Mouse (Mus musculus) ZHBTc4 (cell line): Measurements from ENCODE around the gene Unk.

Source experiments
- DNase-seq: peaks from one replicate; pipeline ENCODE4 v3.0.0-alpha.2; 2011; ENCODE audit warnings: low read depth, low spot score

Gene Unk

DNA sequence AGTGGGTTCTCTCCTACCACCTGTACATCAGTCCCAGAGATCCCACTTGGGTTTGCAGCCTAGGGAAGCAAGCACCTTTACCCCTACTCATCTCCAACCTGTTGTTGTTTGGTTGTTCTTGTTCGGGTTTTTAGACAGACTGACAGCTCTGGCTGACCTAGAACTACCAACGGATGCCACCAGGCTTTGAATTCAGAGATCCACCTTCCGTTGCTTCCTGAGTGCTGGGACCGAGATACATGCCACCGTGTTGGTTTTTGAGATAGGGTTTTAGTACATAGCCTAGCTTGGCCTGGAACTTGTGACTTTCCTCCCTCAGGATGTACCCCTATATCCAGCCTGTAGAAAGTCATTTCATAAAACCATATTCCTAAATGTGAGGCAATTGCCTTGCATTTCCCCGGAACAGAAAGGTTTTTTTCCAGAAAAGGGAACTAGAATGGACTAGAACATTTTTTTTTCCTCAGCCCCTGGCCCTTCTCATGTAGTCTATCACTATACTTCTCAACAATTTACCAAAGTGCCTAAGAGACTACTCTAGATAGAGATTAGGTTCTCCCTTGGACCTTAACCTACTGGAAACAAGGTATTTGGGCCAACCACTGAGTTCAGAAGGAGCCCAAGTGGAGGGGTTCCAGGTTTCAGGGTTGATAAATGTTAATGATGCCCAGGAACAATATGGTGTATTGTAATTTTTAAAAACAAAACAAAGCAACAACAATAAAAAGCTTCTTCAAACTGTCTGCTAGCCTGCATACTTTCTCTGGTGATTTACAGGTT lies 846 bp upstream of the Unk start:
- DNase-seq = peak; percentile 27

DNA sequence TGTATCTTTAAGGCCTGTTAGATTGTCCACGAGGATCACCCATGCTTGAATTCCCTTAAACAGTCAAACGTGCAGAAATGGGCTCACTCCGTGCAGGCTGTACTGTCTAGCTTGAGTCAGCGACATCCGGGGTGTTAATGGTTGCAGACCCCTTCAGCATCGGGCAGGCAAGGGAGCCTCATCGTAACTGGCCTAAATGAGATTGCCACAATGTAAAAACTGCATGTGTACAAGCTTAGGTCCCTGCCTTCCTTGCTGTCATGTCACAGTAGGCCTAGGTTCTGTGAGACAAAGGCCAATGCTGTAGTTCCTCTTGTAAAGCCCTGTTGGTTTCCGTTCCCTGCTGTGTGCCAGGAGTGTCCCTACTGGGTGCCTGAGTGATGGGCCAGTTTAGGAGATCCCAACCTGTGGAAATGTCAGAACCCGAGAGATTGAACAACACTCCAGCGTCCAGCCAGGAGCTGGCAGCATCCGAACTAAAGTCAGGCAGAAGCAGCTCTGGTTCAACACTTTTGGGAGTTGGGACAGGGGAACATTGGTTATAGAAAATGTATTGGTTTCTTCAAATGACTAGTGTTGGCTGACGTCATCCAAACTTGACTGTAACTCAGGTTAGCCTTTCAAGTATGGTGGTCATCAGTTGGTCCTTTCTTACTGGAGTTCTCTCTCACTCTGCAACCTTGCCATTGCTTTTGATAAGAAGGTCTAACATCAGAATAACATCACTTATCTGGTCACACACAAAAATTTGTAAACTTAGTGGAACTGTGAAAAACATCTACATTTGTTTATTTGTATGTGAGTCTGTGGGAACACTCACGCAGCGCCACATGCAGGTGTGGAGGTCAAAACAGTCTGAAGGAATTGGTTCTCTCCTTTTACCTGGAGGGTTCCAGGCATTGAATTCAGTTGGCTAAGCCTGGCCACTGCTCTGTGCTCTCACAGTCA lies 1.1 kb downstream of the Unk start:
- peak; percentile 65 for DNase-seq

DNA sequence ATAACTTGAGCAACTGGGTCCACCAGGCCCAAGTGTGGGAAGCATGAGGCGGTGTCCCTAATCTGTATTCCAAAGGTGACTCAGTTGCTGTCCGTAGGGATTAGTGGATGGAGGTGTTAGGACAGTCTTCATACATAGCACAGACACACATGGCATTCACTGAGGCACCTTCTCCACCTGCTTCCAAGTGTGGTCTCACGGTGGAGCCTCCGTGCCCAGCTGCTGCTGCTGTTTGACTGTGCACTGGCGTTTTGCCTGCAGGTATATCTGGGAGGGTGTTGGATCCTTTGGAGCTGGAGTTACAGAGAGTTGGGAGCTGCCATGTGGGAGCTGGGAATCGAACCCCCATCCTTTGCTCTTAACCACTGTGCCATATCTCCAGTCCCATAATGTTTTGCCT lies 4.5 kb downstream of the Unk start:
- DNase-seq = no peak

DNA sequence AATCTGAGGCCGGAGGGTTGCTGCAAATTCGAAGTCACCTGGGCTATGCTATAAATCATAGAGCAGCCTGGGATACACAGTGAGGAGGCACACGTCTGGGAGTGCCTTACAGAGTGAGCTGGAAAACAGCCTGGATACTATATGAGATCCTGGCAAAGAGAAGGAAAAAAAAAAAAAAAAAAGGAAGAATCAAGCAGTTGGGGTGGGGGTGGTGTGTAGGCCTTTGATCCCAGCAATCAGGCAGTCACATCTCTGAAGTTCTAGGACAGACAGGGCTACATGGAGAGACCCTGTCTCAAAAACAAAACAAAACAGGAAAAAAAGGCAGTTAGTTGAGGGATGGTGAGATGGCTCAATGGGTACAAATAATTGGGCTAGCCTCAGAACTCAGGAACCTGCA lies 6.5 kb downstream of the Unk start:
- no peak for DNase-seq

DNA sequence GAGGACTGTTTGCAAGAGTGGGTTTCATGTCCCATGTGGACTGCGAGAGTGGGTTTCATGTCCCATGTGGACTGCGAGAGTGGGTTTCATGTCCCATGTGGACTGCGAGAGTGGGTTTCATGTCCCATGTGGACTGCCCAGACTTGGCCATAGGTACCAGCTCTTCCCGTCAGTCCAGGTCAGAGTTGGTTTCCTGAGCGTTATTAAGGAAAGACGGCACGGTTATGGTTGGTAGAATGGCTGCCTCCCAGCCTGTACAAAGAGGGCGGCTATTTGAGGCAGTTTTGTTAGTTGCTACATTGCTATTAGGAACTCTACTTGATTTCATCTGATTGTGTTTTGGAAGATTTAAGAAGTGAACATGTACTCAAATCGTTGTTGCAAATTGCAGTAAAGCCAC lies 7.7 kb downstream of the Unk start:
- no peak for DNase-seq

DNA sequence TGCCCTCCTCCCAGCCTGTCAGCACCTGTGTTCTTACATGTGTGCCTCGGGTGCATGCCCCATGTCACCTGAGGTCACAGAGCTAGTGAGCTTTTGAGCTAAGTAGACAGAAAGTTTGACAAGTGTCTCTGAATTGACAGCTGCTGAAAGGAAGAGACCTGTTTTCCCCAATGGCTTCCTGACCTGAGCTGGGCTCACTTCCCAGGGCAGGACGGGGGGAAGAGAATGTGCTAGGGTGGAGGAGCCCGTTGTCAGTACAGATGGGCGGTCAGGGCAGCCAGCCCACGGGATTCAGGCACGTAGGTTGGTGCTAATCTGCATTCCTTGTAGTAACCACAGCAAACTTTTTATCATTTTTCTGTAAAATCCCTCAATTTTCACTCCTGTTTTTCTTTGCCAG lies 10.5 kb downstream of the Unk start:
- DNase-seq = no peak

DNA sequence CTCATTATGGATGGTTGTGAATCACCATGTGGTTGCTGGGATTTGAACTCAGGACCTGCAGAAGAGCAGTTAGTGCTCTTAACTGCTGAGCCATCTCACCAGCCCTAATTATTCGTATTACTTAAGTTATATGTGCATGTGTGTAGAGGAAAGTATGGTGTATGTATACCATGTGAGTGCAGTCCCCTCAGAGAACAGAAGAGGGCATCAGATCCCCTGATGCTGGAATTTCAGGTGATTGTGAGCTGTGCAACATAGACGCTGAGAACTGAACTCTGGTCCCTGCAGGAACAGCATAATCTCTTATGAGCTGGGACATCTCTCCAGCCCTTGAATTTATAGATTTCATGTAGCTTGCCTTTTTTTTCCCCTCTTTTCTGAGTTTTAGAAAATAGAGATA lies 11.7 kb downstream of the Unk start:
- peak; percentile 73 for DNase-seq

DNA sequence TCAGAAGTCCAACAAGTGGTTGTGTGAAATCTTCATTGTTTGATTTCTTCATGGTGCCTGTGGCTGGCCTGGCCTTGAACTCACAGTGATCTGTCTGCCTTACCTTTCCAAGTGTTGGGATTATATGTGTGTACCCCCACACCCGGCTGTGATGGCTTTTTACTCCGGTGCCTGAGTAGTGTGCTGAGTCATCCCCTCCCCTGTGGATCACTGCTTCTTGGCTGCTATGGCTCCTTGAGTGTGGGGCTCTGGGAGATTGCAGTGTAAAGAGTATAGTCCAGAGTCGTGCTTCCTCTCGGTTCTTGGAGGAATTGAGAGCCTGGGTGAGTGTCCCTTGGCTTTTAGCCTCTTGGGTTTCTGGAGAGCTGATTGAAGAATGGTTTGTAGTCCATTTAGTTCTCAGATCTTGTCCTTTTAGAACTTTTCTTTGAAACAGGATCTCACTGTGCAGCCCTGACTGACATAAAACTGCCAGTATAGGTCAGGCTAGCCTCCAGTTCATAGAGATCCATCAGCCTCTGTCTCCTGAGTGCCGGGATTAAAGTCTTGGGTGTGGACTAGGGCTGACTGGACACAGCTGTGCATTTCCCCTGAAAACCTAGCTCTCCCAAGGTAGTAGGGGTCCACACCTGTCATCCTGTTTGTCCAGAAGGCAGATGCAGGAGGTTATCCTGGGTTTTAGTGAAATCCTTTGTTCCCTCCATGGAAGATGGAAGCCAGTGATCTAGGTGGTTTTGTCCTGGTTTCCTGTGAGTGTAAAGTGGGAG lies 12.4 kb downstream of the Unk start:
- no peak for DNase-seq

DNA sequence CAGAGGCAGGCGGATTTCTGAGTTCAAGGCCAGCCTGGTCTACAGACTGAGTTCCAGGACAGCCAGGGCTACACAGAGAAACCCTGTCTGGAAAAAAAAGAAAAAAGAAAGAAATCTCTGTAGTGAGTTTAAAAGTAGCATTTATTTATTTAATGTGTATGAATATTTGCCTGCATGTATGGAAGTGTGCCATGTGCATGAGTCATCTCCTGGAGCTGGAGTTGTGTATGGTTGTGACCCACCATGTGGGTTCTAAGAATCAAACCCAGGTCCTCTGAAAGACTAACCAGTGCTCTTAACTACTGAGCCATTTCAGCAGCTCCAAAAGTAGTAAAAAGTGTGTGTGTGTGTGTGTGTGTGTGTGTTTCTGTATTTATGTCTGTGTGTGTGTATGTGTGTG lies 13.2 kb downstream of the Unk start:
- no peak for DNase-seq

DNA sequence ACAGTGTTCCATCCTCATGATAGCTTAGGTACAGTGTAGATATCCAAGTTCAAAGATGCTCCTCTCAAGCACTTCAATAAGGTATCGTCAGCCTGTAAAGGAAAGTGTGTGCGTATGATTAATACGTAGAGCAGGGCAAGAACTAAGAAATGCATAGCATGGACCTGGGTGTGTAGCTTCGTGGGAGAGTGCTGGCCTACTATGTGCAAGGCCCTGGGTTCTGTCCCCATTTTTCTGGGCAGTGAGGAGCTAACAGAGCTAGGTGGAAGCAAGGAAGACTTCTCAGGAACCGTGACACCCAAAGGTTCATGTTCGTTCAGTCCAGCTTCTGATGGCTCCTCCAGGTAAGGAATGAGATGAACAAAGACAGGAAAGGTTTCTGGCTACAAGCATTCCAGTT lies 15.1 kb downstream of the Unk start:
- no peak for DNase-seq

DNA sequence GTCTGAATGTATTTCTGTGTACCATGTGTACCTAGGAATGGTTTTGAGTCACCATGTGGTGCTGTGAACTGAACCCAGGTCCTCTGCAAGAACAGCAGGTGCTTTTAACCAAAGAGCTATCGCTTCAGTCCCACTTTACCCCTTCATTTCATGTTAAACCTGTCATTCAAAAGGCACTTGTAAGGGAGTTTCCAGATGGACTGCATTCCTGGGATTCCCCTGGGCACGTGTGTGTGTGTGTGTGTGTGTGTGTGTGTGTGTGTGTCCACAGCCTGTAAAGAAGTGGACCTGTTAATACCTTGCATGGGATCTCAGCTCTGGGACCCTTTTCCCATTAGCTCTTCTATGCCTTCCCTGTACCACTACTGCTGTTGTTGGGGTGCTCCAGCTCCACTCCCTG lies 19.5 kb downstream of the Unk start:
- no peak for DNase-seq

DNA sequence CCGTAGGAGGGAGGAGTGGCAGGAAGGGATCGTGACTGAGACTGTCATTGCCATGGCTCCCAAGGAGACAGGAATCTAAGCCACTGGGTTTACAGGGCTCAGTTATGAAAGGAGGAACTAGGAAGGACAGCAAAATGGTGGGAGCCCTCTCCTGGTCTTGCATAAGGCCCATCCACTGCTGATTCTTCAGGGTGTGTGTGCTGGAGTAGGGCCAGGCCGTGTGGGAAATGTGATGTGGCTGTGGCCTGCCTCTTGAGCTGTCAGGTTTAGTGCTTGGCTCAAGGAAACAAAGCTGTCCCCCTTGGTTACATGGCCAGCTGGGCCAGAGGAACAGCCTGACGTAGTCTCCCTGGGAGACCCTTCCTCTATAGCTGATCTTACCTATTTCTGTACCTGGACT lies 20.1 kb downstream of the Unk start:
- no peak for DNase-seq

DNA sequence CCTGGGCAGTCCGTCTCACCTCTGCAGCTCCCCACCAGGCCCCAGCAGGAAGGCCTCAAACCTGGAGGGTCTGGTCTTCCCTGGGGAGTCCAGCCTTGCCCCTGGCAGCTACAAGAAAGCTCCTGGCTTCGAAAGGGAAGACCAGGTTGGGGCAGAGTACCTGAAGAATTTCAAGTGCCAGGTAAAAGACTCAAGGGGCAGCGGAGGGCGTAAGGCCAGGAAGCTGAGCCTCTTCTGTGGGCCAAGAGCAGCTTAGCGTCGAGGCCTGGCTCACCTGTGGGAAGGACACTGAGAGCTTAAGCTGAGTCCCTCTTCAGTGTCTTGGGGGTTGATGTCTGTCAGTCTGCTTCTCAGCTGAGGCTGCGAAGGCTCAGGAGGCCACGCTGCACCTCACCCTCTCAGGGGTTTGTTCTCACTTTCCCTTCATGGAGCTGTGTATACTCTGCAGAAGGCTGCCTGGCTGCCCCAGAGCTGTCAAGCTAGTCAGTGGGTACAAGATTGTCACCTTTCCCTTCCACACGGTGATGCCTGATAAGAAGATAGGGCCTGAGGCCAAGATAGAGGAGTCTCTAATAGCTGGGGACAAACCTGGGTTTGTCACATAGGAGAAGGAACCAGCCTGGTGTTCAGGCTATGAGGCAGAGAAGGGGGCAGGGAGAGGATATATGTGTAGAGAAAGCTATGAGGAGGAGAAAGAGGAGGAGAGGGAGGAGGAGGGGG lies 23.5 kb downstream of the Unk start:
- DNase-seq = no peak

DNA sequence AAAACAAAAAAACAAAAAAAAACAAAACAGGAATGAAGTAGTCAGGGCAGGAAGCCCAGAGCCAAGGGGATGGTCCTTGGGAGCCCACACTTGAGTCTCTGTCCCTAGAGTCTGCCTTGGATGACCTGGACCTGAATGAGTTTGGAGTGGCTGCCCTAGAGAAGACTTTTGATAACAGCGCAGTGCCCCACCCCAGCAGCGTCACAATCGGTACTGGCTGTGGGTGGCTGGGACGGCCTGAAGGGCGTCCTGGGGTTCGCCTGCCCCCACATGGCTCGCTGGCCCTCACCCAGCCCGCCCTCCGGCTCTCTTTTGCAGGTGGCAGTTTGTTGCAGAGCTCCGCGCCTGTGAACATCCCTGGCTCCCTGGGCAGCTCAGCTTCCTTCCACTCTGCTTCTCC lies 25.8 kb downstream of the Unk start:
- DNase-seq = no peak

DNA sequence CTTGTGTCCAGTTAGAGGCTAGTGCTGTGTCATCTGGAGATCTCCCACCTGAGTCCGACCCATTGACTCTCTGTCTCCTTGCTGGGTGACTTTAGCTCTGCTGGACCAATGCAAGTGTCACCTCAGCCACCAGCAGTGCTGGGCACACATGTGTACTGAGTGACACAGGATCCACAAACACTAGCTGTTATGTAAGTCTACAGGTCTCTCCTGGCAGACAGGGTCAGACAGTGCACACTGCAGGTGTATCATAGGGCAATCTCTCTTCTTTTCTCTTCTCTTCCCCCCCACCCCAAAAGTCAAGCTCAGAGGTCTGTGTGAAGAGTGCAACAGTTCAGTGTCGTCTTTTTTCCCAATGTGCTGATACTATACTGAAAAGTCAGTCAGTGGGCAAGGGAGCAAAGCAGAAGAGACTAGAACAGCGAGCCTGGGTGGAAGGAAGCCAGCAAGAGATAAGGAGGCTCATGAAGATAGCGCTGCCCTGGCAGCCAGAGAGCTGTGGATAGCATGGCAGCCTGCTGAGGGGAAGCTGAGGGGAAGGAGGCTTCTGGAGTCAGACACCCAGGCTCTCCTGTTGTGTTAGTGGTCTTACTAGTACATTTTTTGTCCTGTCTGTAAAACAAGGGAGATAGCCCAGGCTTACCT lies 27.2 kb downstream of the Unk start:
- no peak for DNase-seq

DNA sequence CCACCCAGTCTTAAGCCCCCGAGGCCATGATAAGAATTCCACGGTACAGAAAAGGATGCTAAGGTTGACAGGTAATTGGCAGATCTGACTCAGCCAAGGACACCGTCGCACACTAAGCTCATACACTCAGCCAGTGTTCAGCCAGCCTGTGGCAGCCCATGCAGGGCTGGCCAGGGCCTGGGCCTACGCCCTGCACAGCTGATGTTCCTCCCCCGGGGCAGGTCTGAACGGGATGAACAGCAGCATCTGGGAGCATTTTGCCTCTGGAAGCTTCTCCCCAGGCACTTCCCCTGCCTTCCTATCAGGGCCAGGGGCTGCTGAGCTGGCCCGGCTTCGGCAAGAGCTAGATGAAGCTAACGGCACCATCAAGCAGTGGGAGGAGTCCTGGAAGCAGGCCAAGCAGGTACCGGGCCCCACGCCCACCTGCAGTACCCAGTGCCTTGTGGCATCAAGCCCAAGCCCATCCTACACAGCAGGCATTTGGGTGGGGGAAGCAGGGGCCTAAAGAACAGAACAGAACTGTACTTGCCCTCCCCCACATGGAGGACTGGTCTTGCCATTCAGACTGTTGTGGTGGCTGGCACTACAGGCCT lies 28.0 kb downstream of the Unk start:
- no peak for DNase-seq

DNA sequence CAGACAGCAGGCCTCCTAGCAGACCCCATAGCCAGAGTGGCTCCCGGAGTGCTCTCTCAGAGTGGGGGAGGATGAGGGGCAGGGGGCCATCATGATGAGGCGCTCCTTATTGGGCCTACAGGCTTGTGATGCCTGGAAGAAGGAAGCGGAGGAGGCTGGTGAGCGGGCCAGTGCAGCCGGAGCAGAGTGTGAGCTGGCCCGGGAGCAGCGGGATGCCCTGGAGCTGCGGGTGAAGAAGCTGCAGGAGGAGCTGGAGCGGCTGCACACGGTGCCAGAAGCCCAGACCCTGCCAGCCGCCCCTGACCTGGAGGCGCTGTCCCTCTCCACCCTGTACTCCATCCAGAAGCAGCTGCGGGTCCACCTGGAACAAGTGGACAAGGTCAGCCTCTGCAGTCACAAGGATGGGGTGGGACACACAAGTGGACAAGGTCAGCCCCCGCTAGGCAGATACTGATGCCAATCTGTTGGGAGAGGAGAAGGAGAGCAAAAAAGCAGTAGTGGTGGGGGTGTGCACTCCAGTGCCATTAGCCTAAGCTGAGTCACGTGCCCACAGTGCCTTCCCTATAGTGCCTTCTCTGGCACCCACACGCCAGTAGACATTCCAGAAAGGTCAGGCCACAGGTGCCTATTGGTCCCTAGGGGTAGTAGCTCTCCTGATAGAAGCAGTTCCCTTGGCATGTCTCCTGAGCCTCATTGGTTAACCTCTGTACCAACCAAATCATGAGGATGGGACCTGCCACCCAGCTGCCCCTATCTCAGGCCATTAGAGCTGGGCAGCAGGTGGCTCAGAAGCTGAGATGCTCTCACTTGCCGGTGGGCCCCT lies 29.0 kb downstream of the Unk start:
- DNase-seq = no peak

DNA sequence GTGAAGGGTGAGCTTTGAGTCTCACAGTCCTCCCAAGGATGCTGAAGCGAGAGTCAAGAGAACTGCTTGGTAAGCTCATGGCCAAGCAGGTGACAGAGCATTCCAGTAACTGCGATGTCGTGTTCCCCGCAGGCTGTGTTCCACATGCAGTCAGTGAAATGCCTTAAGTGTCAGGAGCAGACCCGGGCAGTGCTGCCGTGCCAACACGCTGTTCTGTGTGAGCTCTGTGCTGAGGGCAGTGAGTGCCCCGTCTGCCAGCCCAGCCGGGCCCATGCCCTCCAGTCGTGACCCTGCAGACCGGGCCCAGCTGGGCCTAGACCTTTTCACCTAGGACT lies 29.5 kb downstream of the Unk start:
- no peak for DNase-seq

DNA sequence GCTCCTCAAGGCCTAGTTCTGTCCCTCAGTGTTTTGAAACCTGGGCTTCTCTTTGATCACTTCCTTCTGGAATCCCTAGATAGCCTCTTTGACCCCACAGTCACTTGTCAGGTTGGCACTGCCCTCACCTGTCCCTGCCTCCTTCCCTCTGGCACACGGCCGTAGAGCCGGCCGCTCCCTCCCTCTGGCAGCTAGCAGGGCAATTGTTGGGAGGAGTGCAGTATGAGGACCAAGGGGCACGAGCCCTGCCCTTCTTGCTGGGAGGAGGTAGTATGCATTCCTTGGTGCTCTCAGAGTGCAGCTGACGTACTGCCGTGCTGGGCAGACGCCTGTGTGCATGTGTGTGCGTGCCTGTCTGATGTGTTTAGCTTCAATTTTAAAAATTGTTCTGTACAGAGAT lies 30.5 kb downstream of the Unk start:
- no peak for DNase-seq
